Mouse (Mus musculus) yolk sac, embryonic 10.5 days (tissue): ENCODE measurements around the gene Tet2.

Experiments
- DNase-seq: peaks from one replicate; pipeline ENCODE4 v3.0.0-alpha.2; 2017; ENCODE audit warnings: low spot score

Tet2 gene

DNA sequence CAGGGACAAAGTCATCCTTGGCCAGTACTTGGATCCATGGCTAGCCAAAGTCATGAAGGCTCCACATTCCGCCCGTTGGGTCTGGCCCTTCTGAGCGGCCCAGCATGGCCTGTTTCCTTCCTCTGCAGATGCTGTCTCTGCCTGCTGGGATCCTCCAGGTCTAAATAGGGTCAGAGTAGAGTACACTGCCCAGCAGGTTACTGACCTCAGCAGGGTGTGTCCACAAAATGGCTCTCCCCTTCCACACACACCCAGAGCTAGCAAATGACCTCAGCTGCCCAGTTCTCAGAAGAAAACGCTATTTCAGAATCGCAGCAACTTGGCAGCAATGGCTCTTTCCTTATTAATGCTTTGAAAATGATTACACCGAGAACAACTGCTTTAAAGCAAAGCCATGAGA, 27.5 kb downstream of the Tet2 start:
- no peak for DNase-seq

GRCm38 (mm10) chr3:133516137-133516536, 28.8 kb downstream of the Tet2 start:
- DNase-seq = no peak

GRCm38 (mm10) chr3:133515204-133515969, 29.6 kb downstream of the Tet2 start:
- DNase-seq = no peak

DNA sequence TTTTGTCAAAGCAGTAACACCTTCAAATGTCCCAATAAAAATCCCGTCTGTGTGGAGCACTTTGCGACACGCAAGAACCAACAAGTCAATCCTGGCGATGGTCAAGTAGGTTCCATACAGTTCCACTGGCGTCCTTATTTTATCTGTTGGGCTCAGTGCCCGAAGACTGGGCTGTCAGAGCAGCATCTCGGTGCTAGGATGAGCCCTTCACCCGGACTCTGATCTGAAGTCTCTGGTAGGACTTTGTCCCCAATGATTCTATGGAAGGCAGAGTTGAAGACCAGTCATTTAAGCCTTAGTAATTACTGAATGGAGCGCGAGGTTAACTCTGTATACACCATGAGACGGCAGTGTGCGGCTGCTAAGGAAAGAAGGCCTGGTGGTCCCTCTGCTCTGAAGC, 30.6 kb downstream of the Tet2 start:
- DNase-seq = no peak

DNA sequence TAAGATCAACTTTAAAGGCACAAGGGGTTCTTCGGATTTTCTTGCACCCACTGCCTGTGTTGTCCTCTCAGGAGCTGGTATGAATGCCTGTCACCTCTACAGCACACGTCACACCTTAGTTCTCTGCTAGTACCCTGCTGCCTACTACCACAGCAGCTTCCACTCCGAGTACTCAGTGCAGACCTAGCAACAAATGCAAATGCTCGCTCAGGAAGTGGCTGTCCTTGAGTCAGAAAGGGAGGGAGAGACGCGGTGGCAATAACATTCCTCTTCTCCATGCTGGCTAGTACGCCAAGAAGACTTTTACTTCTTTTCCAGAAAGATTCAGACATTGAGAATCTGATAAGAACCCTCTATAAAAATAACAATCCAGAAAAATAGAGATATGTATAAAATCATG, 31.5 kb downstream of the Tet2 start:
- DNase-seq = no peak

GRCm38 (mm10) chr3:133510368-133510767, 34.6 kb downstream of the Tet2 start:
- DNase-seq = no peak

DNA sequence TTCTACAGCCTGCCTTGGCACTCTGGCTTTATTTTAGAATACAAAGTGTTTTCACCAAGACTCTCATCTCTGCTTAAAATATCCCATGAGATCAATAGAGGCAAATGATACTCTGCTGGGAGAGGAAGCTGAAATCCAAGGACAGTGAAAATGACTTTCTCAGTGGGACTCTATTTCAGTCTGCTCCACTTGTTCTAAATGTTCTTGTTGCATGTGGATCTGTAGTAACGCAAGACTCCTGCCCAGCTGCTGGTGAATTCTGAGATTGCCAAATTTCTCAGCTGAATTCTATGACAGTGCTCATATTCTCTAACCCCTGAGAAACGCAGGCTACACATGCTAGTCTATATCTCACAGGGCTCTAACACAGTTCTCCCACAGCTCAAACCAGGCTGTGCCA, 35.1 kb downstream of the Tet2 start:
- DNase-seq = no peak

- DNase-seq = no peak
Measured at GRCm38 (mm10) chr3:133508881-133509280, 36.1 kb downstream of the Tet2 start.

GRCm38 (mm10) chr3:133506289-133506954, 38.5 kb downstream of the Tet2 start:
- DNase-seq = no peak

GRCm38 (mm10) chr3:133496953-133497352, 48.0 kb downstream of the Tet2 start:
- DNase-seq = no peak

DNA sequence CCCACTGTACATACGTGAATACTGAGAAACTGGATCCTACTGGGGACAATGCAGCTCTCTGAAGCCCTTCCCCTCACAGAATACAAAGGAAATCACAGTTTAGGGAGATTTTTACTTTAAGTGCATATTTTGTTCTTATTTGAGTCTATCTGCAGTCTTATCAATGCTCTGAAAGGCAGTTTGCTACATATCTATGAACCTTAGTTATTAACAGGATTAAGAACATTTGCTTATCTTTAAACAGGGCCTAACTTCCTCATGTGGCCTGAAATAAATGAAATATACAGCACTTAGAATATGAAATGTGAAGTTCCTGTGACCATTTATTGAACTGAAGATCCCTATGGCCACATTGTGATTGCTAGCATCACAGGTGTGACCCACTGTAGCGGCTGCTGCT, 53.6 kb downstream of the Tet2 start:
- no peak for DNase-seq

GRCm38 (mm10) chr3:133488022-133488725, 56.8 kb downstream of the Tet2 start:
- no peak for DNase-seq

GRCm38 (mm10) chr3:133482887-133483286, 62.1 kb downstream of the Tet2 start:
- DNase-seq = no peak

DNA sequence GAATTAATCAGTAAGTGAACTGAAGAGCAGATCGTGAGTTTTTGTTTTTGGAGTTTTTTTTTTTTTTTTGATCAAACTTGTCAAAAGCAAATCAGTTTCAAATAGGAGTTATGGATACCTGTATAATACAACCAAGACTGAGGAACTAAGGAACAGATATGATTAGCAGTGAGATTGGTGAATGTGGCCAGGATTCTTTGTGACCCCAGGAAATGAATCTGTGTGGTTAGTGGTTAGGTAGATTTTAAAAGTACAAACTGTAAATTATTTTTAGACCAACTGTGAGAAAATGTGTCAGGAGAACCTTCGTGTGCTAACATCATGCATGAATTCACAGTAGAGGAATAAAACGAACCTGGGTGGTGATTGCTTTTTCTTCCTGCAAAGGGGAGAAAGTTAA, 66.0 kb downstream of the Tet2 start:
- no peak for DNase-seq

DNA sequence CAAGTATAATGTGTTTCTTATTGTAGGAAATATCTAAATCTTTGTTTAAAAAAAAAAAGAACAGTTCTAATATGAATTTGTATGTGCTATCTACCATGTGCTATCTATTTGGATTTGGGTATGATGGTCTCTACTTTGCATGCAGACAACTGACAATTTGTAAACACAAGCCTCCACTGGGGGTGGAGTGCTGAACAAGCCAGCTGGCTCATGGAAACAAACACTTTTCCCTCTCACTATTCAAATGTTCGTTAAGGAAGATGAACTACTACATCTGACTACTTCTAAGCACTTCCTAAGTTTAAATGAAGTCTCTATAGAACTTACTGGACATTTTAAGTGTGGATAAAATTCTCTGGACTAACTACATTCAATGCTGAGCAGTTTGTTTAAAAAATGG, 71.2 kb downstream of the Tet2 start:
- no peak for DNase-seq

- no peak for DNase-seq
Measured at GRCm38 (mm10) chr3:133471101-133471500, 73.8 kb downstream of the Tet2 start.

DNA sequence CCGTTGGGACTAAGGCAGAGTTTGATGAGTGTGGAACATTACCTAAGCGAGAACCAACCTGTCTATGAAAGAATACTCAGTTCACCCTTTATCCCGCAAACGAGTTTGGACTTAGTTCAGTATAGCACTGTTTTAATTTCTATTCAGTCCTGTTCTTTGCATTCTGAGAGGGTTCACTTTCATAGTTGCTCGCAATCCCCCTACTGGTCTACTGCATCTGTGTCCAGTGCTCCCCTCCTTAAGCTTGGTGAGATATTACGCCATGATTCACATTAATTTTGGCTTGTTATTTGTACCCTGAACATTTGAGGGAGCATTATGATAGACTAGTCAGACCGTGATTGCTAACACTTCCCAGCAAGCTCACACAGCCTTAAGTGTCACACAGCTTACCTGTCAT, 76.1 kb downstream of the Tet2 start:
- no peak for DNase-seq

- DNase-seq = no peak
Measured at GRCm38 (mm10) chr3:133463233-133463632, 81.7 kb downstream of the Tet2 start.

GRCm38 (mm10) chr3:133462485-133462884, 82.5 kb downstream of the Tet2 start:
- no peak for DNase-seq

- DNase-seq = no peak
Measured at GRCm38 (mm10) chr3:133462059-133462458, 82.9 kb downstream of the Tet2 start.

DNA sequence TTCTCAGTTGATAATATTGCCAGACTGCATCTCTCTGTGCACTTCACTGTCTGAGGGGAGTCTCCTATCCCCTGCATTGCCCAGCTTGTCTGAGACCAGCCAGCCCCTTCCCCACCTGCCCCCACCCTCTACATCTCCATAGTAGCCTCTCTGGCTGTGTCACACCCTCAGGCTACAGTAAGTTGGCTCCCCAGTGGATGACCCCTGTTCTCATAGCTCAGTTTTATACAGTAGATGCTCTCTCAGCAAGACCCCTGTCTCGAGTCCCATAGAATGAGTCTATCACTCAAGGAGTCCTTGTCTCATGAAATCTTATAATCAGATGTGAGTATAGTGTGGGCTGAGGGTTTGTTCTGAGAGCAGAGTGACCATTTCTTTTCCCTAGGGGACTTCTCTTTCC, 85.8 kb downstream of the Tet2 start:
- DNase-seq = no peak

GRCm38 (mm10) chr3:133453896-133454295, 91.0 kb downstream of the Tet2 start:
- no peak for DNase-seq

DNA sequence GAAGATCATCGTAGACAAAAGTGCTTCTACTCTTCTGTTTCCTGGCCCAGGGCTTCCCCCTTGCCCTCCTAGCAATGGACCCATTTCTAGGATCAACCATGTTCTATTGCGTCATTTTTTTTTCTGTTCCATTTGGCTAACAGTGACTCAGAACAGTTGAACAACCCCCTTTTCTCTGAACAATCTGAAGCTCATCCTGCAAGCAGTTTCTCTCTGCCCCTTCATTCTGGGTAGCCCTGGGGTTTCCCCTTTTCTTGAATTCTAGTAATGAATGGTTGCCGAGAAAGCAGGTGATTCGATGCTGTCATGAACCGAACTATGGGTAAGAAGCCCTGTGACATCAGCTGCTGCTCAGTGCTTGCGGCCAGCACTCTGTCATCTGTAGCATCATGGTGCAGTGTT, 108.0 kb downstream of the Tet2 start:
- no peak for DNase-seq
